Mouse (Mus musculus) embryonic facial prominence, embryonic 11.5 days (tissue): ENCODE data around the gene Gm42715. TPM values are rescaled to one million over a fixed set of nuclear protein-coding genes. Genes with fewer than 3 reads are reported as not detected.
A peak's percentile ranks its signal among the peaks of the same experiment; 100 is the strongest.

Source experiments
- ATAC-seq: fragments of 200-750 bp; cut with Nextera tagmentation; replicated peaks from 2 replicates; pipeline ENCODE4 v1.8.0; 2017; ENCODE audit warnings: low read depth; ENCODE audit not compliant: insufficient number of reproducible peaks, low FRiP score, low TSS enrichment
- DNase-seq: peaks from one replicate; pipeline ENCODE4 v3.0.0-alpha.2; 2015; ENCODE audit warnings: low spot score
- H3K27ac ChIP-seq: fragments of 300-500 bp; sonication (generic); replicated peaks from 2 replicates; pipeline ENCODE4 v1.5.1; 2014; ENCODE audit warnings: mild to moderate bottlenecking, low read depth, low read length, control low read depth
- H3K27me3 ChIP-seq: fragments of 300-500 bp; sonication (generic); 2 replicates; pipeline ENCODE4 v1.6.1; 2014; ENCODE audit warnings: mild to moderate bottlenecking, low read length, moderate library complexity, mixed read lengths; ENCODE audit not compliant: control insufficient read depth, insufficient read depth
- H3K36me3 ChIP-seq: fragments of 300-500 bp; sonication (generic); replicated peaks from 2 replicates; pipeline ENCODE4 v1.6.1; 2014; ENCODE audit warnings: low read depth, mild to moderate bottlenecking, low read length, moderate library complexity, mixed read lengths; ENCODE audit not compliant: control insufficient read depth, insufficient read depth
- H3K4me1 ChIP-seq: fragments of 300-500 bp; sonication (generic); 2 replicates; pipeline ENCODE4 v1.6.1; 2014; ENCODE audit warnings: low read length, mixed read lengths; ENCODE audit not compliant: control insufficient read depth, insufficient read depth
- H3K4me2 ChIP-seq: fragments of 300-500 bp; sonication (generic); 2 replicates; pipeline ENCODE4 v1.6.1; 2014; ENCODE audit warnings: low read depth, mild to moderate bottlenecking, control low read depth, low read length, moderate library complexity
- H3K4me3 ChIP-seq: fragments of 300-500 bp; sonication (generic); 2 replicates; pipeline ENCODE4 v1.5.1; 2014; ENCODE audit warnings: low read depth, low read length, control low read depth
- H3K9ac ChIP-seq: fragments of 300-500 bp; sonication (generic); replicated peaks from 2 replicates; pipeline ENCODE4 v1.6.1; 2014; ENCODE audit warnings: mild to moderate bottlenecking, control low read depth, low read length
- H3K9me3 ChIP-seq: fragments of 300-500 bp; sonication (generic); replicated peaks from 2 replicates; pipeline ENCODE4 v1.6.1; 2016; ENCODE audit warnings: mild to moderate bottlenecking, low read length, inconsistent platforms, mixed read lengths; ENCODE audit not compliant: control insufficient read depth
- WGBS: fragments of 180-500 bp; shearing (Covaris S2); extraction: QIAGEN DNeasy Blood & Tissue Kit; methylation state at CpG from one replicate; pipeline ENCODE4 v1.1.7; 2014; 5-methylcytosine and 5-hydroxymethylcytosine counted together
- polyA plus RNA-seq: library from polyadenylated mRNA; unstranded; fragments of >200 nt; fragmentation: Nextera tagmentation; extraction: Ambion mirVana; gene quantifications from 2 replicates; pipeline ENCODE4 v1.2.1, GENCODE M21; 2014

The Gm42715 gene
- polyA plus RNA-seq, 1 experiment from 2014 or later, result 16.3 TPM

DNA sequence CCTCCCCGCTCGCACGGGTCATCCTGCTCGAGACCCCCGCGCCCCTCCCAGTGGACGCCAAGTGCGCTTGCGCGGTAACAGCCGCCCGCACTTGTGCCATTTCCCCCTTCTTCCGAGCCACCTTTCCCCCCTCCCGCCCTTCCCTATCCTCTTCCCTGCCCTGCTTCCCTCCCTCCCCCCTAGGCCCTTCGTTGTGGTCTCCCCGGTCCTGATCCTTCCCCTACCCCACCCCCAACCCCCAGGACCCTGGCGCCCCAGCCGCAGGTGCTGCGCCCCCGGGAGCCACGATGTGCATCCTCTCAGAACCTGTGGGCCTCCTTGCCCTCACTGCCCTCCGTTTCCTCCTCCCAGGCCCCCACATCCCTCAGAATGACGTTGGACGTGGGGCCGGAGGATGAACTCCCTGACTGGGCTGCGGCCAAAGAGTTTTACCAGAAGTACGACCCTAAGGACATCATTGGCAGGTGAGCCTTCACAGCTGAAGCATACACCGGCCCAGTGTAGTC lies 54.2 kb downstream of the Gm42715 start:
- Histone ChIP-seq H3K4me1 (0 out of 2 replicates have a peak, but pooled peaks cover 2% of the 10 kb centered on the region), H3K9me3 (no peaks in the 10 kb centered on the region), H3K4me3 (peak overlapping the region; percentile 78), H3K27me3 (no peaks in the 10 kb centered on the region), H3K4me2 (peak overlapping the region; percentile 91), H3K9ac (peak overlapping the region; percentile 77), H3K27ac (peak overlapping the region; percentile 29; the same call in 1 of the 2 replicates), H3K36me3 (peaks cover 5% of the 10 kb centered on the region; the same call in 1 of the 2 replicates)
- under 1% methylated on average over 25 of the region's 28 CpGs for WGBS
- ATAC-seq, result 0 out of 2 replicates have a peak, but pooled peaks have one; percentile 1
- DNase-seq, result no peak

DNA sequence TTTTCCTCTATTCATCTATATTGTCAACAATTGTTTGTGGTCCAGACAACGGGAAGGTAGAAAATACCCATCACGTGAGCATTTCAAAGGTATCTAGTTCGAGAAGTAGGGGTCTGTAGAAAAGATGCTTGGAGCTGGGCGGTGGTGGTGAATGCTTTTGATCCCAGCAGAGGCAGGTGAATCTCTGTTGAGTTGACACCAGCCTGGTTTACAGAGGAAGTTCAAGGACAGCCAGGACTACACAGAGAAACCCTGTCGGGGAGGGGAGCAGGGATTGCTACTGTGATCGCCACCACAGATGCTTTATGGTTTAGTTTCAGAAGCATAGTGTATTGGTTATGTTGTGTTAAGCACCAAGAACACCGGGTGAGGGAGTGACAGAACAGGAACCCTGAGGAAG lies 54.7 kb downstream of the Gm42715 start:
- H3K4me1 ChIP-seq, result 0 out of 2 replicates have a peak, but pooled peaks cover 2% of the 10 kb centered on the region
- DNase-seq (no peak), ATAC-seq (no peak)
- H3K4me3 ChIP-seq, result peak overlapping the region; percentile 78
- peaks cover 5% of the 10 kb centered on the region; the same call in 1 of the 2 replicates for H3K36me3 ChIP-seq
- H3K9ac ChIP-seq, result peak overlapping the region; percentile 77
- 27% methylated on average over 7 of the region's 7 CpGs for WGBS
- H3K27me3 ChIP-seq, result no peaks in the 10 kb centered on the region
- H3K4me2 ChIP-seq, result peak overlapping the region; percentile 91
- no peak overlapping the region for H3K27ac ChIP-seq
- no peaks in the 10 kb centered on the region for H3K9me3 ChIP-seq

DNA sequence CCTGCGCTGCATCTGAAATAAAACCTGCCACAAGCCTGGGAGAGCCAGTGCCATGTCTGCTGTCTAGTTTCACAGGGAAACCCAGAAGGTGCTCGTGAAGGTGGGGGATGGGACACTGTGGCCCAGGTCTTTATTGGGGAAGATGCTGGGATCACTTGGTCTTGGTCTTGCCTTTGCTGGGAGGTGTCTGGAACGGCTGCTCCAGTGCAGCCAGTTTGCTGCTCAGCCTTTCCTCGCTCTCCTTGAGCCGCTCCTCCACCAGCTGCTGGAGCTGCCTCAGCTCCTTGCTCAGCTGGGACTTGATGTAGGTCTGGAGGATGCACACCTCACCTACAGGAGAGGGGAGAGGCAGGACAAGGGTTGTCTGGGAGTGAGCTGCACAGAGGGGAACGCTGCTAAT lies 63.9 kb downstream of the Gm42715 start:
- H3K9ac ChIP-seq, result no peak overlapping the region
- H3K4me1 ChIP-seq, result no peaks in the 10 kb centered on the region
- H3K27ac ChIP-seq, result no peak overlapping the region
- H3K36me3 ChIP-seq, result peaks cover 7% of the 10 kb centered on the region
- DNase-seq (no peak), ATAC-seq (no peak)
- H3K9me3 ChIP-seq, result no peaks in the 10 kb centered on the region
- 95% methylated on average over 6 of the region's 6 CpGs for WGBS
- H3K4me3 ChIP-seq, result no peak overlapping the region
- H3K27me3 ChIP-seq, result no peaks in the 10 kb centered on the region
- H3K4me2 ChIP-seq, result no peak overlapping the region

DNA sequence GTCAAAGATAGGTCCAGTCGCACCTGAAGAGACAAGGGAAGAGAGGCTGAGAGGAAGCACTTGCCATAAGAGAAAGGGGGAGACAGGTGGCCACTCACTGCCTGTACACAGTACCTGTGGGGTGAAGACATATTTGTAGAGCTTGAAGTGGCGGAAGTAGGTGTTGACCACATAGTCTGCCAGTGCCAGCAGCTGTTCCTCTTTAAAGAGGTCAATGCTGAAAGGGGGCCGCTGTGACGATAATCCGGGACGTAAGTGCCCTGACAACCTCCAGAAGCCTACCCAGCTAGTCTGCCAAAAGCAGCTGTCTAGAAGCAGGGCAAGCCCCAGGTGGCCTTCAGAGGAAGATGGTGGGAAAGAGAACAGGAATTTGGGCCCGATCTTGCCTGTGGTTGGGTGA lies 65.6 kb downstream of the Gm42715 start:
- H3K27ac ChIP-seq, result no peak overlapping the region
- no peak overlapping the region for H3K9ac ChIP-seq
- H3K4me3 ChIP-seq, result no peak overlapping the region
- ATAC-seq (no peak), DNase-seq (no peak)
- H3K4me2 ChIP-seq, result no peak overlapping the region
- H3K4me1 ChIP-seq, result no peaks in the 10 kb centered on the region
- 78% methylated on average over 7 of the region's 7 CpGs for WGBS
- peaks cover 7% of the 10 kb centered on the region for H3K36me3 ChIP-seq
- H3K27me3 ChIP-seq, result no peaks in the 10 kb centered on the region
- H3K9me3 ChIP-seq, result no peaks in the 10 kb centered on the region

DNA sequence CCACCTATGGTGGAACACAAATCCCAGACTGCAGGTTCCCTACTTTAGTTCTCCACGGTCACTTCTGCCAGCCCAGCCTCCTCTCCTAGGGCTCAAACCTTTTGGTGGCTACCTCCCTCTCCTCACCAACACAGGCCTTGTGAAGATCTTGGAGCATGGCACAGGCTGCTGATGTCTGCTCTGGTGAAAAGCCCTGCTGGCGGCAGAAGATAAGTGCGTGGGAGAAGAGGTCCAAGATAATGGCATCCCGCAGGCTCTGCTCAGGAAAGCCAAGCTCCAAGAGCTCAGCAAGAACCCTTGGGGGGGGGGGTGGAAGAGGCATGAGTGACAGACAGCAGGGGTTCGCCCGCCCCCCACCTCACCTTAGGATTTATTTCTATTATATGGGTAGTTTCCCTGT lies 66.8 kb downstream of the Gm42715 start:
- Histone ChIP-seq H3K9me3 (no peaks in the 10 kb centered on the region), H3K4me3 (no peak overlapping the region), H3K36me3 (peaks cover 7% of the 10 kb centered on the region), H3K4me1 (no peaks in the 10 kb centered on the region), H3K27ac (no peak overlapping the region), H3K9ac (no peak overlapping the region), H3K4me2 (no peak overlapping the region), H3K27me3 (no peaks in the 10 kb centered on the region)
- ATAC-seq, result no peak
- no peak for DNase-seq
- WGBS, result 96% methylated on average over 6 of the region's 6 CpGs

DNA sequence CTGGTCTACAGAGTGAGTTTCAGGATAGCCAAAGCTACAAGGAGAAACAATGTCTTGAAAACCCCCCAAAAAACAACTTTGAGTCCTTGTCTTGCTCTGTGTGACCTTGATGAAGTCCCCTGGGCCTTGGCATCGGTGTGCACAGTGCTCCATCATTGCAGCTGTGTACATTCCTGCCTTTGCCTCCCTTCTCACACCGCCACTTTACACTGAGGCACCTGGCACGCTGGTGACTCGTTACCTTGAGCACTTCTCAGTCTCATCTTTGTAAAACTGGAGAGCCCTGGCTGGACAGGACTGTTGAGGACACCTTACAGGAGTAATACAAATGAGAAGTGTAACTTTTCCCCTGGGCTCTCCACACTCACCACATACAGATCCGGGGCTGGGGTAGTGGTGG lies 67.8 kb downstream of the Gm42715 start:
- peak overlapping the region; percentile 83 for H3K4me2 ChIP-seq
- no peaks in the 10 kb centered on the region for H3K4me1 ChIP-seq
- H3K27ac ChIP-seq, result no peak overlapping the region
- peak overlapping the region; percentile 86 for H3K4me3 ChIP-seq
- no peaks in the 10 kb centered on the region for H3K9me3 ChIP-seq
- 81% methylated on average over 5 of the region's 5 CpGs for WGBS
- DNase-seq (no peak), ATAC-seq (no peak)
- no peak overlapping the region; the same call in 1 of the 2 replicates for H3K9ac ChIP-seq
- H3K36me3 ChIP-seq, result peaks cover 11% of the 10 kb centered on the region
- no peaks in the 10 kb centered on the region for H3K27me3 ChIP-seq

DNA sequence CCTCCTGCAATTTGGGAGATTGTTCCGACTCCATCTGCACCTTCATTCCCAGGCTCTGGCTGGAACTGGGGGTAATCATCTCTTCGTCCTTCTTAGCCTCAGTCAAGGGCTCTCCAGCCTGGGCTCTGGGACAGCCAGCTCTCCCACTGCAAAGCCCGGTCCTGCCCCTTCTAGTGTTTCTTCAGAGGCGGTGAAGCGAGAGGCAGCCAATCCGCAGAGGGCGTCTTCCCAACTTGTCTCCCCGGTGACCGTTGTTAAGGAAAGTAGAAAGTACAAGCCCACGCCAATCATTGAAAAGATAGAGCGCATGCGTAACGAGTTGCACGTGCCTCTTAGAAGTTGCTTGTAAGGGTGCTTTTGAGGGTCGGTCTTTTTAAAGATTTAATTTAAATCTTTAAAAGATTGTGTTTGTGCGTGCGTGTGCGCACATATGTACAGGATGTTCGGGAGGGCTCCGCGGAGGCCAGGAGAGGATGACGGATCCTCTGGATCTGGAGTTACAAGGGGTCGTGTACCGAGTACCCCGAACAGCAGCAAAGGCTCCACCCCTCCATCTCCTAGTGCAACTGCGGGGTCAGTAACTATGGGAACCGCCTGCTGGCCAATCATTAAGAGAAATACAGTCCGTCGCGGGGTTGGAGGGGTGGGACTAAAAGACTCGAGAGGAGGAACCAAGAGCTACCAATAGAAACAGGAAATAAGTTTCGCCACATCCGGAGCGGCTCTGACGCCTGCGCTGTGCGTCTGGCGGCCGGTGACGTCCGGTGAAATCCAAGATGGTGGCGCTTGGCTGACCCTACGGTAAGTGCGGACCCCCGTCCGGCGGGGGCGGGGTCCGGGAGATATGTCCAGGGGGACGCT lies 68.9 kb downstream of the Gm42715 start, which contains the start of the genes Ccdc189 and Rnf40:
Gene Ccdc189, minus strand, starts transcription at position 585 of the 861 bp plus-strand sequence.
Gene Rnf40, plus strand, starts transcription at position 757 of the 861 bp plus-strand sequence.
- peak within 1 kb of the TSS; percentile 77 for H3K9ac ChIP-seq
- no peaks in the 10 kb centered on the region for H3K9me3 ChIP-seq
- WGBS, result under 1% methylated on average over 50 of the region's 50 CpGs
- no peaks in the 10 kb centered on the region for H3K4me1 ChIP-seq
- peak within 1 kb of the TSS; percentile 86 for H3K4me3 ChIP-seq
- DNase-seq (peak; percentile 99), ATAC-seq (peak; percentile 95)
- peak within 1 kb of the TSS; percentile 83 for H3K4me2 ChIP-seq
- H3K36me3 ChIP-seq, result peaks cover 12% of the 10 kb centered on the region
- peak within 1 kb of the TSS; percentile 62 for H3K27ac ChIP-seq
- H3K27me3 ChIP-seq, result no peaks in the 10 kb centered on the region

DNA sequence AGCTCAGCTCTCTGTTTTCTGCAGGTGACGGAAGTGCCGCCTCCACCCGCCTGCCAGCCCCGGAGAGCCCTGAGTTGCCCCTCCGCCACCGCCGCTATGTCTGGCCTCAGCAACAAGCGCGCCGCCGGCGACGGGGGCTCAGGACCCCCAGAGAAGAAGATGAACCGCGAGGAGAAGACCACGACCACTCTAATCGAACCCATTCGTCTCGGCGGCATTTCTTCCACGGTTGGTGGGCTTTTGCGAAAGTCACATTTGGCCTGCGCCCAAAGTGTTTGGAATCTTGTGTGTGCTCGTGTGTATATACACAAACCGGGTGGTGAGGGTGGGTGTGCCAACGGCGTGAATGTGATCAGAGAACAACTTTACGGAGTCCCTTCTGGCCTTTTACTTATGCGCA lies 69.5 kb downstream of the Gm42715 start:
- 6% methylated on average over 29 of the region's 29 CpGs for WGBS
- no peaks in the 10 kb centered on the region for H3K9me3 ChIP-seq
- H3K4me2 ChIP-seq, result peak overlapping the region; percentile 83
- H3K36me3 ChIP-seq, result peaks cover 10% of the 10 kb centered on the region
- H3K27me3 ChIP-seq, result no peaks in the 10 kb centered on the region
- no peak for ATAC-seq
- no peak overlapping the region for H3K27ac ChIP-seq
- H3K9ac ChIP-seq, result peak overlapping the region; percentile 77
- DNase-seq, result no peak
- H3K4me3 ChIP-seq, result peak overlapping the region; percentile 86
- no peaks in the 10 kb centered on the region for H3K4me1 ChIP-seq
